Mouse (Mus musculus): ENCODE measurements around the gene Golga4. TPM values are rescaled to one million over a fixed set of nuclear protein-coding genes. Genes with fewer than 3 reads are reported as not detected.

The Golga4 gene
- total RNA-seq, 2 experiments from 2014 or later, result 385 to 446 TPM

DNA sequence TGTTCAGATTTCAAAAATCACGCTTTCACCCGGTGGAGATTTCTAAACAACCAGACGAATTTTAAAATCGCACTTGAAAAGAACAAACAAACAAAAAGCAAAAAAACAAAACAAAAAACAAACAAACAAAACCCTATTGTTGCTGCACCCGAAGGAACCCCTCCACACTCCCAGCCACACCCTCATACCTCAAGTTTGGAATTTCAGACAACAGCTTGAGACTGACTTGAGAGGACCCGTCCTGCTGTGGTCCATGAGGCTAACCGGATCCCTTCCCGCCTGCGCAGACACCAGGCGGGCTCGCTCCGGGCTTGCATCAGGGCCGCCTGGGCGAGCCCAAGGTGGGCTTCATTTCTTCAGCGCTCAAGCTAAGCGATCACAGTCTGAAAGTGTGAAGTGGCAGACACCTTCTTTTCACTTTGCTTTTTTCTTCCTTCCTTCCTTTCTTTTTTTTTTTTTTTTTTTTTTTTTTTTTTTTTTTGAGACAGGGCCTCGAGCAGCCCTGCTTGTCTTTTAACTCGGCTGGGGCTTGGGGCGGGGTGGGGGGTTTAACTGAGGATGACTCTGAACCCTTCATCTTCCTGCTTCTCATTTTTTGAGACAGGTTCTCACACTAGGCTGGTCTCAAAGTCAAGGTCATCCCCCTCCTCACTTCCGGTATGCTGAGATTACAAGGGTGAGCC lies 17.0 kb upstream of the Golga4 start:
- no peak for DNase-seq (ENCODE audit: low spot score)

DNA sequence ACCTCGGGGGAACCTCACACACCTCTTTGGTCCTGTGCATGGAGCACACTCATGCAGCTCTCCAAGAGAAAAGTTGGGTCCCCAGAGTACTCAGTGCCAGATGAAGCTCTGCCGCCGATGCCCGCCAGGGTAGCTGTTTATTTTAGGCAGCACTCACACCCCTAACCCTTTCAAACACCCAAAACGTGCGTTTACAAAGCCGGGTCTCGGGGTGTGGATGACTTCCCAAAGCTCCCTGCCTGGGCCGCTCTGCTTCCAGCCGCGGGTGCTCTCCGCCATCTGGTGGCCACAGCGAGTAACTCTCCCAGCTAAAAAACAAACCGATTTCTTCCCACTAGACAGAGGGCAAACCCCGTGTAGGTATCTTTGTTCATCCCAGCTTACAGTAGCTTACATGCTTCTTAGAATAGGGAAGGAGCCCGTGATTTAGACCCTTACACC lies 16.5 kb upstream of the Golga4 start:
- peak; percentile 68 for DNase-seq (ENCODE audit: low spot score)

DNA sequence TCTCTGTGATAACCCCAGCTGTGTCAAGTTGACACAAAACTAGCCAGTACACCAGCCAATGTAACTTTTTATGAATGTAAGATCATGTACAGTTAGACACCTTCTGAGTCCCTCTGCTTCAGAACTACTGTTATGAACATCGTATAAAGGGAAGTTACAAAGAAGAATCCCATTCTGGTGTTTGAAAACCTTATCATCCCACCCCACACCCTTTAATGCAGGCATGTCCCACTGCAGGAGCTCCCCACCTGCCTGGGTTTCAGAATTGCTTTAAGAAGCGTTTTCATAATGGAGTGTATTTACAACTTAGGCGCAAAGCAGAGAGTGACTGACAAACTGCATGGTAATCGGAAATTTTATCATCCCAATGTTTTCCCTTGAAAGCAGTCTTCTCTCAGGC lies 14.9 kb upstream of the Golga4 start:
- DNase-seq (ENCODE audit: low spot score), result no peak

DNA sequence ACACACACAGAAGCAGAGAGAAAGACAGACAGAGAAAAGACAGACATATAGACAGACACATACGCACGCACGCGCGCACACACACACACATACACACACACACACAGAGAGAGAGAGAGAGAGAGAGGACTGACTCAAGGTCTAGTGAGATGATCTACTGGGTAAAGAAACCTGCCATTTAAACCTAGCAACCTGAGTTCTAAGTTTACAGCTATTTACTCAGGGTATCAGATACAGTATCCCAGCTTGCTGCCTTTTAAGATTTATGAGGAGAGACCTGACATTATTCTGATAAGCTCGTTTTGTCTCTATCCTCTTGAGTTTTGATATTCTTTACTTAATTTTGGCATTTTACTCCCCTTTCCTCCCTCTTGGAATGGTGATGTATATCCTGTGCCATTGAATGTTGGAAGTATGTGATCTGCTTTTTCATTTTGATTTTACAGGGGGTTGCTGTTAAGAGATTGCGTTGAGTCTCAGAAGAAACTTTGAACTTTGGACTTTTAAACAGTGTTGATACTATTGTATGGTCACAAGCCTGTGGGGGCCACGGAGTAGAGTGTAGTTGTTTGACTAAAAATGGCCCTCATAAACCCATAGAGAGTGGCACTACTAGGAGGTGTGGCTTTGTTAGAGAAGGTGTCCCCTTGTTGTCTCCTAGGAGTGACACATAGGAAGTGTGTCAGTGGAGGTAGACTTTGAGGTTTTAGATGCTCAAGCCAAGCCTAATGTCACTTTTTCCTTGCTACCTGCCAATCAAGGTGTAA lies 13.0 kb upstream of the Golga4 start:
- DNase-seq (ENCODE audit: low spot score), result no peak

DNA sequence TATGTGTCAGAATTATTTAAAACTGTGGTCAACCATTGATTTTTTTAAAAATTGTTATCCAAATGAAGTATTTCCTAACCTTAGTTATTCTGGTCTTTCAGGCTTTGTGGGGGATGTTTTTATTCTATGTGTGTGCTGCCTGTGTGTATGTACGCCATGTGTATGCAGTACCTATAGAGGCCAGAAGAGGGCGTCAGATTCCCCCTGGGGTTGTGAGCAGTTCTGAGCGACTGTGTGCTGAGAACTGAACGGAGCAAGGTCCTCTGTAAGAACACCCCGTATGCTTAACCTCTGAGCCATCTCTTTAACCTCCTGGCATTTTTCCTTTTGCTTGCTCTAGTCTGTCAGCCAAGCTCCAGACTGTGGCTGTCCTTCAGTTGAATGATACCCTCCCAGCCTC lies 12.0 kb upstream of the Golga4 start:
- DNase-seq (ENCODE audit: low spot score), result no peak

DNA sequence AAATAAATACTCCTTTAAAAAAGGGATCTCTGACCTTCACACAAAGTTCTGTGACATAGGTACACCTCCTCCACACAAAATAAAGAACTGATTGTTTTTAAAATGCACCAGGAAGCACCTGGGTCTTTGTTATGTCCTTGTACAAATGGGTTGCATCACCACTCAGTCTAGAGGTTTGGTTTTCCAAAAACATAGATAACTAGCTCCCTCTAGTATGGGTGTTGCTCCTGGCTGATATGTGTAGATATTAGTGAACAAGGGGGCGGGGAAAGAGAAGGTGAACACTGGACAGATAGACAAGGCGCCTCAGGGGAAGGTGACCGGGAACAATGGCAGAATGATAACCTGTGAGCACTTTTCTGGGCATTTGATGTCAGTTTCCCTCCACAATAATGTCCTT lies 10.1 kb upstream of the Golga4 start:
- no peak for DNase-seq (ENCODE audit: low spot score)

DNA sequence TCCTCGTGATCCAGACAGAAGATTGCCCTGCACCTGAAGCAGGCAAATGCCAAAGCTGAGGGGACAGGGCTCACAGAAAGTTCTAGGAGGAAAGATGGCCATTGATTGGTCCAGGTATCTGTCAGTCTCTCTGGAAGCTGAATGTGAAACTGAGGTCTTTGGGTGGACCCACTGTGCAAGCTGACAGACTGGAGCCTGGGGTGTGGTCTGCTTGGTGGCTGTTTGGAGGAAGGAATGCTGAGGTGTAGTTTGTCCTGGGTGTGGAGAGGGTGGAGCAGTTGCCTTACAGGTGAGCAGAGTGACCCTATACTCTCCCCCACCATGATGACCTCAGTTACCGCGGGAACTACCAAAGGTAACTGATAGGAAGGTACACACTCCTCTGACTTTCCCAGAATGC lies 9.1 kb upstream of the Golga4 start:
- DNase-seq (ENCODE audit: low spot score), result no peak

DNA sequence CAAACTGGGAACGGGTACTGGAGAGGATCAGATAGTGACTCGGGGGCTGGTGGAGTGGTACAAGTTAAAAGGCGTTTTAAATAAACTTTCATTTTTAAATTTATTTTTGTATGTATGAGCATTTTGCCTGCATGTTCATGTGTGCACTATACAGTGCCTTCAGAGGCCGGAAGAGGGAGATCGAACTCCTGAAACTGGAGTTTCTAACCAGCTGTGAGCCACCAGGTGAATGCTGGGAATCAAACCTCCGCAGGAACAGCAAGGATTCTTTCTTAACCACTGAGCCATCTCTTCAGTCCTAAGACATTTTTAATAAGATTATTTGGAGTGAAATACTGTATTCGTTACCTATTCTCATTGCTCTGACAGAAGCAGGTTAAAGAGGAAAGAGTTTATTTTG lies 8.0 kb upstream of the Golga4 start:
- no peak for DNase-seq (ENCODE audit: low spot score)

DNA sequence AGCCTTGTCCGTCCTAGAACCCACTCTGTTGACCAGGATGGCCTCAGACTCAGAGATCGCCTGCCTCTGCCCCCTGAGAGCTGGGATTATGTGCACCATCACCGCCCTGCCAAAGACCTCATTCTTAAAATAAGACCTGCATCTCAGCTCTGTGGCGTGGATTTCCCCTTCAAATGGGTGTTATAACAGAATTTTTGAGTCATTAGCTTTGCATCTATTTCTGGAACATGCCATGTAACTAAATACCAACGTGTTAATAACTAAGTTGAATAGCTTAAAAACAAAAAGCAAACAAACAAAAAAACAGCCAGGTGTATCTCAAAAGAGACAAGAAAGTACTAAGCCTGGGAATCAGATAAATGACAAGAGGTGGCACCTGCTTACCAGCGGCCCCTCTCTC lies 5.1 kb upstream of the Golga4 start:
- no peak for DNase-seq (ENCODE audit: low spot score)

DNA sequence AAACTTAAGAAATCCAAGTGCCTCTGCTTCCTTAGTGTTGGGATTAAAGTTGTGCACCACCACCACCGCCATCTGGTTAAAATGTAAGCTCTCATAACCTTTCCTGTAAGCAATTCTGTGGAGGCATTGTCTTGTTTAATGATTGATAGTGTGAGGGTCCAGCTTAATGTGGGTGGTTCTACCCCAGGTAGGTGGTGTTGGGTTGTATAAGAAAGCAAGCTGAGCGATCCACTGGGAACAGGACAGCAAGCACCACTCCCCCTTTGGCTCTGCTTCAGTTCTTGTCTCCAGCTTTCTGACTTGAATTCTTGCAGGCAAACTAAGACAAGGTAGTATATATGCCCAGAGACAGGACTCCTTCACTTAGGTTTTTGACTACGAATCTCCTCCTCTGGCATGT lies 1.4 kb upstream of the Golga4 start:
- no peak for DNase-seq (ENCODE audit: low spot score)

DNA sequence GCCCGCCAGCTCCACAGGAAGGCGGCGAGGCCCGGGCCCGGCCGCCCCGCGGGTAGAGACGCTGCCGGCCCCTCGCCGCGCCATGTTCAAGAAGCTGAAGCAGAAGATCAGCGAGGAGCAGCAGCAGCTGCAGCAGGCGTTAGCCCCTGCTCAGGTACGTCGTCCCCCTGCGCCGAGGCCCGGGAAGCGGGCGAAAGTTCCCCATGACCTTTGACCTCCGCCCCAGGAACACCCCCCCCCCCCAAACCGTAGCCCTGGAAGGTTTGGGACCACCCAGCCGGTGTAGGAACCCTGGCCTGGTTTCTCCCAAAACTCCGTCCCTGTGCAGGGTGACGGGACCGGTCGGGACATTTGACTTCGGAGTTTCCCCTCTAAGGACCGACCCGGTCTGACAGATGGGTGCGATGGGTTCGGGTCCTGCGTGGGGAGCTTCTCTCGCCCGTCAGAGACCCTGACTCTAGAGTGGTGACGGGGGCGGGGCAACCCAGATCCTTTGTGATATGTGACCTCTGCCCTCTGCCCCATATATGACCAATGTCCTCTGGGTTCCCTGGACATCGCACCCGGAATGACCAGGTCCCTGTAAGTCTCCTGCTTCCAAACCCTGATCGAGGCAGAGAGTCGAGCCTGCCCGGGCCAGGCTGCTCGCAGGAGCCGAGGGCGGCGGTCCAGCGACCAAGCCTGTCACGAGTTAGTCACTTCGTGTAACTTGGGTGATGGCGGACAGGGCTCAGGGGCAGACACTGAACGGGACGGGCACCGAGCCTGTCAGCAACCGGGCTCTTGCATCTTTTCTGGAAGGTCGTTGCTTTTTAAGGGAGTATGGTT lies 551 bp downstream of the Golga4 start:
- peak; percentile 48 for DNase-seq (ENCODE audit: low spot score)

DNA sequence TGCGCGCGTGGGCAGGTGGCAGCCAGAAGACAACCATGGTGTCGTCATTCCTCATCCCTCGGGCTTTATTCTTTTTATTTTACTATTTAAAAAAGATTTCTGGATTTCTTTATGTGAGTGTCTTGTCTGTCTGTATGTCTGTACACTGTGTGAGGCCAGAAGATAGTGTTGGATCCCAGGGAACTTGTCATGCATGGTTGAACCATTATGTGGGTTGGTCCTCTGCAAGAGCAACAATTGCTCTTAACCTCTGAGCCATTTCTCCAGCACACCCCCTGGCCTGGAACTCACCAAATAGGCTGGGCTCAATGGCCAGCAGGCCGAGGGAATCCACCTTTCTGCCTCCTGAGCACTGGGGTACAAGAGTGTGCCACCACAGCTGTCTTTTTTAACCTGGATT lies 1.5 kb downstream of the Golga4 start:
- no peak for DNase-seq (ENCODE audit: low spot score)

DNA sequence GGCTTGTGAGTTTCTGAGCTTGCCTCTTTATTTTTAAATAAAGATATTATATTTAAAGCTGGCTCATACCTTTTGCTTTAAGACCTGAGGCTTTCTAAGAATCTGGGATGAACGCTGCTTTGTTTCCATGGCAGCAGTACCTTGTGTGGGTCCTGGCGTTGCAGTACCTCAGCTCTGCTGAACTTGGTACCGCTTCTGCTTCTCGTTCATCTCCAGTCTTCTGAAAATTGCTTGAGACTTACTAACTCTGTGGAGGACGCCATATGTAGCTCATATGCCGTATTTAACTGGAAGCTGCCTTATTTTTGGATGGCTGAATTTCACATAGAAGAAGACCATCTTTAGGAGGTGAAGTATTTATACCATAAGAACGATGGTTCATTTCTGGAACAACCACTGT lies 2.5 kb downstream of the Golga4 start:
- no peak for DNase-seq (ENCODE audit: low spot score)

DNA sequence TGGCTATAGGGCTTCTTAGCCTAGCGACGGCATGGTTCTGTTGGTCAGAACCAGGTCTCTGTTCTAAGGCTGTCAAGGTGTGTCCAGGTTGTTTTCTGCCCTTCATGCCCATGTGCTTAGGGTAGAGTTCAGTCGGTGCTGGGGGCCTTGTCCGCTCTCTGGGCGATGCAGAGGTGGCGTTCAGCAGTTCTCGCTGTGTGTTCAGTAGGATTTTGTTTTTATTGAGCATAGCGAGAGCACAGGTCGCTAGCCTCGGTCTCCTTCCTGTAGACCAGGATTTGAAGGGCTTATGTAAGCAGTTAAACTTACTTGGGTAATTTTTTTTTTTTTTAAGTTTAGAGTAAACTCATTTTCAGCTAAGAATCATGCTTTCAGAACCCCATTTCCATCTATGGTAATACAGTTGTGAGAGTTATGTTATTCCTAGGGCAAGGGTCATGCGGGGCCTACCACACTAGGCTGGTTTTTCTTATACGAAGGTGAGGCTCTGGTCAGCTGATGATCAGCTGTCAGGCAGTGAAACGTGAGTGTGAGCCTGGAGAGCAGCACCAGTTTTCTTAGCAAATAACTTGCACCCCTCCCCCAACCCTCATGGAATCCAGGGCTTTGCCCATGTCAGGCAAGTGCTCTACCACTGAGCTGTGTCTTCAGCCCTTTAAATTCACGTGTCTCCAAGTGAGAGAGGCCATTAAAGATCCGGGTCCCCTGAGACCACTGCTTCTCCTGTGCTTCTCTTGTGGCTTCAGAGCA lies 5.0 kb downstream of the Golga4 start:
- DNase-seq (ENCODE audit: low spot score), result no peak

DNA sequence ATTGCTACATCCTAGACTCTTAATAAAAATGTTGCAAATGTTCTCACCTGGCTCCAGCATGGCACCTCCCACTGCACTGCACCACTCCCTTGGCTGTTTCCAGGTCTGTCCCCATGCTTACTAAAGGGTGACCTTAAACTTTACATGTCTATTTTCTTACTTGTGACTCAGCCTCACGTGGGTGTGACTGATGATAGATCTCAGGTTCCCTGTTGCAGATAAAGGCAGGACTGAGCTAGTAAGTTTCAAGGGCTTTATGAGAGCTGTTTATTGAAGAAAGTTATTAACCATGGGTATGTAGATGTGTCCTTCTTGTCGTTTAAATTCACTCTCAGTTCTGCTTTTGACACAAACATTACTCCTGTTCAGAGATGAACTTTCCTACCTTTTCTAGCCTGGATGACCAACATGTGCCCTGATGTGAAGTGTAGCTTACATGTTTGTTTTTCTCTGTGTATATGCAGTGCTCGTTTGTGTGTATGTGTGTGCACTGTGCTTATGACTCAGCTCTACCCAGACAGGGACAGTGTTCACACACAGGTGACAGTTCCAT lies 6.7 kb downstream of the Golga4 start:
- DNase-seq (ENCODE audit: low spot score), result peak; percentile 80

DNA sequence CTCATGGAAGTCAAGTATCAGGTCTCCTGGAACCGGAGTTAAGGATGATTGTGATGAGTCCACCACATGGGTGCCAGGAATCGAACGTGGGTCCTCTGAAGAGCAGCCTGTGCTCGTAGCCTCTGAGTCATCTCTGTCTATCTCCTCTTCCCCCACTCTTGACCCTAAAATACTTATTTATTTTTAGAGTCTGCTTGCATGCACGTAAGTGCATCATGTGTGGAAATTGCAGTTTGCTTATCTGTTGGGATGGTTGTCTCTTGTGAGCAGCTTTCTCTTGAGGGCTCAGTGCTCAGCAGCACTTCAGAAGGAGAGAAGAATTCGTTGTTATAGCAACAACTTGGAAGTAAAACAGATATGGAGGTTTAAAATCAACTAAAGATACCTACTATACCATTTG lies 9.4 kb downstream of the Golga4 start:
- DNase-seq (ENCODE audit: low spot score), result no peak

DNA sequence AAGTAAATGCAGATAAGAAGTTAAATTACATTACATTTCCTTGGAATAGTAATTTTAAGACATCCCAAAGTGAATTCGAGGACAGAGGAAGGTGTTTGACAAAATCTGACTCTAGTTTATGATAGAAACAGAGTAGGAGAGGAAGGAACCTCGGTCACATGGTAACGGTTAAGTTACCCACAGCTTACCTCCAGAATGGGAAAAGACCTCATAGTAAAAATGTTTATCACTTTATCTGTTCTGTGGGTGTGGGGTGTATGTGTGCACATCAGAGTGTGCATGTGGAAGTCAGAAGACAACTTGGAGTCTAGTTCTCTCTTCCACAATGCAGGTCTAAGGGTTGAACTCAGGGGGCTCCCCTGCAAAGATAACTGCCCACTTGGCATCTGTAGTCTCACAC lies 10.1 kb downstream of the Golga4 start:
- no peak for DNase-seq (ENCODE audit: low spot score)

DNA sequence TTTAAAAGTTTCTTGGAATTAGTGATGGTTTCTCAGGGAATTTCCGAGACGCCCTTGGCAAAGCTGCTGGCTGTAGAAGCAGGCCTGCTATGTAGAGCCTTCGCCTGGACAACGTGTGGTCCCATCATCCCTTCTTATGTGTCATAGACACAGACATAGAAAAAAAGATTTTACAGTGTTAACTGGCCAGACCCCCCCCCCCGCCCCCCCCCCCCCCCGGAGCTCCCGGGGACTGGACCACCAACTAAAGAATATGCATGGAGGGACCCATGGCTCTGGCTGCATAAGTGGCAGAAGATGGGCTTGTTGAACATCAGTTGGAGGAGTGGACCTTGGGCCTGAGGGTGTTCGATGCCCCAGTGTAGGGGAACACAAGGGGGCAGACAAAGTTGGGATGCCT lies 11.6 kb downstream of the Golga4 start:
- no peak for DNase-seq (ENCODE audit: low spot score)

DNA sequence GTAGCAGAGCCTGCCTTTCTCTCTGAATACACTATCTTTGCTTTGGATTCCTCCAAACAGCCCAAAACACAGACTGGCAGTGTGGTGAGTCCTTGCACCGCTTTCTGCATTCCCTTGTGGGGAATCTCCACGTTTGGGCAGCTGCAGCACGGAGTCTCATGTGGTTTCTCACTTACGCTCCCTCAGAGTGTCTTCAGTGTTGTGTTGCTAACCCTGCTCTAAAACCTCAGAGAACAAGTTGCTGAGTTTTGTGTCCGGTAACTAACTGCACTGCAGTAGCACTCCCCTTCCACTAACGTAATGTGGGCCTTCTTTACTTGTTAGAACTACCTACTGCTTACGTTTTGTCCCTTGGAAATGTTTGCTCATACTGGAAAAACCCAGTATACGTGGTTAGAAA lies 13.0 kb downstream of the Golga4 start:
- peak; percentile 32 for DNase-seq (ENCODE audit: low spot score)

DNA sequence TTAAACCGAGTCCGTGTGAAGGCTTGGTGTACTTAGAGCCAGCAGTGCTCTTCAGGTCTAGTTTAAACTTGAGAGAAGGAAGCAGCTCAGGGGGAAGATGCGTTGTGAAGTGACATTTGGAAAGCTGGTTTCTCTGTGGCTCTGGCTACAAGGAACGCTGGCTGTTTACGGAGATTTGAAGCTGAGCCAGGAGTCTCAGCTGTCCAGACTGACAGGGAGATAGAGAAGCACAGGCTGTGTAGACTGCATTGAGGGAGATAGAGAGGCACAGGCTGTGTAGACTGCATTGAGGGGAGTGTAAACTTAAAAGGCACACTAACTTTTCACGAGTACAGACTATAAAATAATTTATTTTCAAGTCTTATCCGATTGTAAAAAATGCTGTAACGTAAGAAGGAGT lies 13.9 kb downstream of the Golga4 start:
- peak; percentile 78 for DNase-seq (ENCODE audit: low spot score)

DNA sequence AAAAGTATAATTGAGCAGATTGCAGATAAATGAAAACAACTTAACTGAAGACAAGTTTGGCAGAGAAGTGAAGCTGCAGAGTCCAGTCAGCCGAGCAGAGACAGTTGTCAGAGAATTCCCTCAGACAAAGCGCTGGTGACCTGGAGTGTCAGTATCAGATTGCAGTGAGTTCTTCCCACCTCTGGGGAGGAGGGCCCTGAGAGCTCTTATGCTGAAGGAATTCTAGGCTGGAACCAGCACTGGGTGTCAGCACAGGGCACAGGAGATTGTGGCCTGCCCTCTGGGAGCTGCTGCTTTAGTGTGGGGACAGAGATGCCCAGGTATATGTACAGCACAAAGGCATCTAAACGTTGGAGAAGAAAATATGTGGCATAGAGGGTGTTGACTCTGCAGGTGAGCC lies 14.8 kb downstream of the Golga4 start:
- no peak for DNase-seq (ENCODE audit: low spot score)
